Mouse (Mus musculus) ES-E14 (cell line): Measurements from ENCODE around the gene Gm29797.

Experiments used
- MAFK ChIP-seq: IDR thresholded peaks from 2 replicates; pipeline ENCODE4 v1.6.1; 2014; ENCODE audit warnings: mild to moderate bottlenecking, low read depth, low read length, inconsistent platforms; ENCODE audit not compliant: insufficient read depth
- ZC3H11A ChIP-seq: IDR thresholded peaks from 2 replicates; pipeline ENCODE4 v1.6.1; 2012; ENCODE audit warnings: low read depth, mild to moderate bottlenecking, inconsistent platforms, low read length, borderline replicate concordance

- TF ChIP-seq ZC3H11A (no peak), MAFK (no peak)
These were observed 14.5 kb downstream of the Gm29797 start, which contains the start of gene Sox18 for GRCm38 (mm10) chr2:181671326-181671725.
